ENCODE assay signal across 8 mouse cellular contexts in genomic region chr2:24918930-24919838, GRCm38 (mm10). TPM values are rescaled to one million over a fixed set of nuclear protein-coding genes. Genes with fewer than 3 reads are reported as not detected.
DNase-seq lines count a peak whose midpoint lies in the region; ATAC-seq and TF ChIP-seq lines count a peak whose summit lies in the region.

TSS of gene Ehmt1 (minus strand) at chr2:24919614.

- no peaks in the 10 kb centered on the region for H3K27me3 ChIP-seq in embryonic facial prominence, embryonic 14.5 days (replicated peaks; ENCODE audit: control insufficient read depth, insufficient read depth, low read length)
- H3K27me3 ChIP-seq in limb, embryonic 14.5 days (ENCODE audit: control insufficient read depth, insufficient read depth, low read length) = no peaks in the 10 kb centered on the region
- no peaks in the 10 kb centered on the region for H3K27me3 ChIP-seq in midbrain, postnatal 0 days (ENCODE audit: insufficient read depth, low read length)

- H3K4me1 ChIP-seq in embryonic facial prominence, embryonic 14.5 days (ENCODE audit: control insufficient read depth, insufficient read depth, low read length) = peaks cover 8% of the 10 kb centered on the region
- H3K4me1 ChIP-seq in limb, embryonic 14.5 days (ENCODE audit: control insufficient read depth, insufficient read depth, low read length) = peaks cover 9% of the 10 kb centered on the region
- H3K4me1 ChIP-seq in midbrain, postnatal 0 days (ENCODE audit: insufficient read depth, low read length) = peaks cover 6% of the 10 kb centered on the region

- H3K9ac ChIP-seq in embryonic facial prominence, embryonic 14.5 days (ENCODE audit: low read depth, low read length) = peak within 1 kb of the TSS; percentile 97
- H3K9ac ChIP-seq in limb, embryonic 14.5 days (ENCODE audit: low read depth, low read length, severe bottlenecking) = peak within 1 kb of the TSS; percentile 99
- peak within 1 kb of the TSS; percentile 92 for H3K9ac ChIP-seq in midbrain, postnatal 0 days (replicated peaks; ENCODE audit: low read length, poor library complexity, severe bottlenecking)

- TF ChIP-seq CTCF in midbrain, postnatal 0 days (IDR thresholded peaks at IDR 0.05) = peak; percentile 27; the same call in 1 of the 2 replicates

- H3K4me3 ChIP-seq in embryonic facial prominence, embryonic 14.5 days (ENCODE audit: low read depth, low read length) = peak within 1 kb of the TSS; percentile 95
- H3K4me3 ChIP-seq in limb, embryonic 14.5 days (replicated peaks; ENCODE audit: low read length) = peak within 1 kb of the TSS; percentile 97
- H3K4me3 ChIP-seq in midbrain, postnatal 0 days (ENCODE audit: low read depth, low read length) = peak within 1 kb of the TSS; percentile 88

- peak; percentile 68; the same call in 1 of the 2 replicates for TF ChIP-seq POLR2A in limb, embryonic 14.5 days (IDR thresholded peaks at IDR 0.05; ENCODE audit: borderline replicate concordance, extremely low read depth, insufficient read depth, insufficient read length)

- H3K4me2 ChIP-seq in embryonic facial prominence, embryonic 14.5 days (ENCODE audit: low read depth, low read length) = peak within 1 kb of the TSS; percentile 60
- H3K4me2 ChIP-seq in limb, embryonic 14.5 days (replicated peaks; ENCODE audit: low read depth, low read length, severe bottlenecking) = peak within 1 kb of the TSS; percentile 61
- peak within 1 kb of the TSS; percentile 66 for H3K4me2 ChIP-seq in midbrain, postnatal 0 days (ENCODE audit: low read depth, low read length, poor library complexity, severe bottlenecking)

- WGBS in embryonic facial prominence, embryonic 14.5 days = 0% methylated on average over 34 of the region's 112 CpGs
- WGBS in limb, embryonic 14.5 days = under 1% methylated on average over 89 of the region's 112 CpGs
- under 1% methylated on average over 80 of the region's 112 CpGs for WGBS in midbrain, postnatal 0 days

- H3K27ac ChIP-seq in embryonic facial prominence, embryonic 14.5 days (replicated peaks; ENCODE audit: low read depth, low read length) = peak within 1 kb of the TSS; percentile 96
- H3K27ac ChIP-seq in limb, embryonic 14.5 days (replicated peaks; ENCODE audit: low read depth, low read length) = peak within 1 kb of the TSS; percentile 96
- H3K27ac ChIP-seq in midbrain, postnatal 0 days (ENCODE audit: low read depth, low read length) = peak within 1 kb of the TSS; percentile 95

- no peaks in the 10 kb centered on the region for H3K9me3 ChIP-seq in embryonic facial prominence, embryonic 14.5 days (ENCODE audit: control insufficient read depth, low read length)
- H3K9me3 ChIP-seq in limb, embryonic 14.5 days (ENCODE audit: control insufficient read depth, low read length) = no peaks in the 10 kb centered on the region
- H3K9me3 ChIP-seq in midbrain, postnatal 0 days (ENCODE audit: low read length) = no peaks in the 10 kb centered on the region

- H3K36me3 ChIP-seq in embryonic facial prominence, embryonic 14.5 days (ENCODE audit: control insufficient read depth, insufficient read depth, low read length) = no peaks in the 10 kb centered on the region
- H3K36me3 ChIP-seq in limb, embryonic 14.5 days (ENCODE audit: control insufficient read depth, insufficient read depth, low read length) = no peaks in the 10 kb centered on the region
- no peaks in the 10 kb centered on the region for H3K36me3 ChIP-seq in midbrain, postnatal 0 days (ENCODE audit: insufficient read depth, low read length)

- peak; percentile 80 for DNase-seq in 3T3-L1 (ENCODE audit: low read depth, low spot score)
- DNase-seq in adrenal gland, postnatal 4 days (ENCODE audit: low spot score in 2 of 2) = peak; percentile 86 to 90
- peak; percentile 96 for DNase-seq in embryonic facial prominence, embryonic 14.5 days (ENCODE audit: low spot score)
- DNase-seq in heart, adult 8-10 months (ENCODE audit: low spot score) = peak; percentile 93
- DNase-seq in kidney, adult 9 months = peak; percentile 96
- DNase-seq in limb, embryonic 14.5 days (ENCODE audit: low spot score) = peak; percentile 91
- DNase-seq in midbrain, postnatal 0 days (ENCODE audit: low spot score) = peak; percentile 95
- peak; percentile 89 to 94 for DNase-seq in spleen, postnatal 14 days (ENCODE audit: low spot score in 2 of 2)

- peak; percentile 99 for ATAC-seq in embryonic facial prominence, embryonic 14.5 days (ENCODE audit: low read depth)
- ATAC-seq in limb, embryonic 14.5 days (ENCODE audit: low FRiP score, low read depth) = peak; percentile 99
- peak; percentile 98 for ATAC-seq in midbrain, postnatal 0 days (ENCODE audit: low FRiP score)

RNA-seq across cellular contexts. Expression of gene Ehmt1, which starts in this region (rescaled TPM):
- 10 to 100 TPM; 83.9 to 89.0 TPM for total RNA-seq in adrenal gland, postnatal 4 days (2021)
- 67.1 and 77.2 TPM in 2 replicates for polyA plus RNA-seq in embryonic facial prominence, embryonic 14.5 days (2014; fragmentation: Nextera tagmentation; extraction: Ambion mirVana)
- 10 to 100 TPM; 26.9 to 35.6 (median 31.4) TPM for total RNA-seq in heart, adult 8-10 months (2022)
- polyA plus RNA-seq in limb, embryonic 14.5 days (2012; rRNA removed) = 98.3 and 123 TPM in 2 replicates
- 74.6 and 79.6 TPM in 2 replicates for polyA plus RNA-seq in limb, embryonic 14.5 days (2014; fragmentation: Nextera tagmentation; extraction: Ambion mirVana)
- total RNA-seq in midbrain, postnatal 0 days (2014; rRNA removed) = 67.8 and 71.0 TPM in 2 replicates
- 55.3 and 63.3 TPM in 2 replicates for polyA plus RNA-seq in midbrain, postnatal 0 days (2015; fragmentation: Nextera tagmentation; extraction: Ambion mirVana)

Comparison
In these comparisons a context has a peak if more than half of its experiments do, and no peak if none do; other contexts are left out.
1. Peak in every context shown above with its lines: DNase-seq, ATAC-seq, H3K4me3 ChIP-seq and H3K27ac ChIP-seq.